In genomic region chr7:29167656-29168055, GRCm38 (mm10) we compare ENCODE assay signal across 10 mouse cellular contexts. TPM values are rescaled to one million over a fixed set of nuclear protein-coding genes. Genes with fewer than 3 reads are reported as not detected.
DNase-seq lines count a peak whose midpoint lies in the region; ATAC-seq and TF ChIP-seq lines count a peak whose summit lies in the region.
"Had no signal": no experiment of that assay in that cellular context is flagged by ENCODE, and none has a peak within 500 bp of the region (broad histone marks: within the 10 kb centered on the region; RNA-seq: fewer than 3 reads in every experiment).

No protein-coding gene starts in this region.

- no peaks in the 10 kb centered on the region; the same call in 1 of the 2 replicates for H3K36me3 ChIP-seq in kidney, embryonic 16.5 days (ENCODE audit: insufficient read depth, low read length)
- H3K36me3 ChIP-seq in hindbrain, embryonic 15.5 days: peaks cover 9% of the 10 kb centered on the region; the same call in 1 of the 2 replicates
- peaks cover 10% of the 10 kb centered on the region; the same call in 1 of the 2 replicates for H3K36me3 ChIP-seq in neural tube, embryonic 12.5 days

- no peak overlapping the region; the same call in 1 of the 2 replicates for H3K4me3 ChIP-seq in kidney, embryonic 16.5 days (ENCODE audit: low read length)
- H3K4me3 ChIP-seq in embryonic fibroblast, embryonic 13.5 days (ENCODE audit: insufficient read depth, low read length): peak overlapping the region; percentile 84
- H3K4me3 ChIP-seq in hindbrain, embryonic 15.5 days: peak overlapping the region; percentile 81
- peak overlapping the region; percentile 66 for H3K4me3 ChIP-seq in neural tube, embryonic 12.5 days

- H3K9me3 ChIP-seq in kidney, embryonic 16.5 days (ENCODE audit: low read length): no peaks in the 10 kb centered on the region
- H3K9me3 ChIP-seq in hindbrain, embryonic 15.5 days: no peaks in the 10 kb centered on the region
- no peaks in the 10 kb centered on the region for H3K9me3 ChIP-seq in neural tube, embryonic 12.5 days

- no peak for TF ChIP-seq CTCF in embryonic fibroblast, embryonic 13.5 days (IDR thresholded peaks at IDR 0.05; ENCODE audit: borderline replicate concordance, insufficient read depth, low read length)

- H3K27me3 ChIP-seq in kidney, embryonic 16.5 days (ENCODE audit: insufficient read depth, low read length): peaks cover 10% of the 10 kb centered on the region
- peaks cover 18% of the 10 kb centered on the region for H3K27me3 ChIP-seq in hindbrain, embryonic 15.5 days
- peaks cover 24% of the 10 kb centered on the region for H3K27me3 ChIP-seq in neural tube, embryonic 12.5 days (replicated peaks)

- peaks cover 34% of the 10 kb centered on the region for H3K4me1 ChIP-seq in kidney, embryonic 16.5 days (ENCODE audit: insufficient read depth, low read length)
- peaks cover 9% of the 10 kb centered on the region for H3K4me1 ChIP-seq in embryonic fibroblast, embryonic 13.5 days (ENCODE audit: control insufficient read depth, insufficient read depth, low read length)
- peaks cover 34% of the 10 kb centered on the region for H3K4me1 ChIP-seq in hindbrain, embryonic 15.5 days (replicated peaks)
- peaks cover 41% of the 10 kb centered on the region for H3K4me1 ChIP-seq in neural tube, embryonic 12.5 days

- H3K9ac ChIP-seq in kidney, embryonic 16.5 days (replicated peaks; ENCODE audit: low read length): no peak overlapping the region
- peak overlapping the region; percentile 68 for H3K9ac ChIP-seq in hindbrain, embryonic 15.5 days
- peak overlapping the region; percentile 68 for H3K9ac ChIP-seq in neural tube, embryonic 12.5 days

- H3K4me2 ChIP-seq in kidney, embryonic 16.5 days (replicated peaks; ENCODE audit: low read depth, low read length): peak overlapping the region; percentile 62
- H3K4me2 ChIP-seq in hindbrain, embryonic 15.5 days: peak overlapping the region; percentile 65
- peak overlapping the region; percentile 68 for H3K4me2 ChIP-seq in neural tube, embryonic 12.5 days (replicated peaks)

- H3K27ac ChIP-seq in kidney, embryonic 16.5 days (ENCODE audit: low read length): no peak overlapping the region
- H3K27ac ChIP-seq in embryonic fibroblast, embryonic 13.5 days (ENCODE audit: insufficient read depth, low read length): peak overlapping the region; percentile 66; the same call in 1 of the 2 replicates
- H3K27ac ChIP-seq in hindbrain, embryonic 15.5 days (replicated peaks): no peak overlapping the region
- no peak overlapping the region for H3K27ac ChIP-seq in neural tube, embryonic 12.5 days

- TF ChIP-seq POLR2A in embryonic fibroblast, embryonic 13.5 days (IDR thresholded peaks at IDR 0.05; ENCODE audit: low read depth, low read length): no peak

- WGBS in kidney, embryonic 16.5 days: 14% methylated on average over 19 of the region's 19 CpGs
- WGBS in hindbrain, embryonic 15.5 days: 16% methylated on average over 18 of the region's 19 CpGs
- WGBS in neural tube, embryonic 12.5 days: 14% methylated on average over 19 of the region's 19 CpGs

- no peak for ATAC-seq in kidney, embryonic 16.5 days (ENCODE audit: low FRiP score, low TSS enrichment)
- no peak for ATAC-seq in hindbrain, embryonic 15.5 days (ENCODE audit: low FRiP score, low read depth)
- no peak for ATAC-seq in neural tube, embryonic 12.5 days (ENCODE audit: low FRiP score, low read depth)
- no peak for ATAC-seq in monocyte, adult 5-6 weeks (replicated peaks; ENCODE audit: insufficient number of reproducible peaks, low FRiP score, low TSS enrichment, poor library complexity, severe bottlenecking)
- ATAC-seq: inflammation-experienced regulatory T-cells, adult 6 months had no signal

- DNase-seq in kidney, postnatal 14 days: no peak
- no peak for DNase-seq in spleen, postnatal 14 days (ENCODE audit: low spot score in 2 of 2)
- DNase-seq: adrenal gland, adult 2 months; lung, postnatal 4 days had no signal

RNA-seq across cellular contexts. Expression of gene Ggn, which starts 2.4 kb away (rescaled TPM):
- polyA plus RNA-seq in kidney, embryonic 16.5 days (2015; fragmentation: Nextera tagmentation; extraction: Ambion mirVana): 0.94 and 1.0 TPM in 2 replicates
- 1.2 and 1.3 TPM in 2 replicates for polyA plus RNA-seq in embryonic fibroblast, embryonic 13.5 days (2011; ENCODE audit: insufficient read length, low read depth, missing spikeins)
- 0.46 and 0.70 TPM in 2 replicates for polyA plus RNA-seq in hindbrain, embryonic 15.5 days (2015; fragmentation: Nextera tagmentation; extraction: Ambion mirVana)
- 0.86 and 0.95 TPM in 2 replicates for polyA plus RNA-seq in neural tube, embryonic 12.5 days (2016; fragmentation: Nextera tagmentation; extraction: Ambion mirVana)
- 0.32 to 0.39 TPM in 2 of 3 replicates, not detected in the other for total RNA-seq in monocyte, adult 5-6 weeks (2017)
- polyA plus RNA-seq: inflammation-experienced regulatory T-cells, adult 6 months had no signal

RNA-seq across cellular contexts. Expression of gene Spred3, which starts 2.6 kb away (rescaled TPM):
- polyA plus RNA-seq in kidney, embryonic 16.5 days (2015; fragmentation: Nextera tagmentation; extraction: Ambion mirVana): 3.4 and 4.6 TPM in 2 replicates
- polyA plus RNA-seq in embryonic fibroblast, embryonic 13.5 days (2011; ENCODE audit: insufficient read length, low read depth, missing spikeins): 31.2 and 56.4 TPM in 2 replicates
- polyA plus RNA-seq in hindbrain, embryonic 15.5 days (2015; fragmentation: Nextera tagmentation; extraction: Ambion mirVana): 9.5 and 11.9 TPM in 2 replicates
- 8.3 and 9.0 TPM in 2 replicates for polyA plus RNA-seq in neural tube, embryonic 12.5 days (2016; fragmentation: Nextera tagmentation; extraction: Ambion mirVana)
- 0.78 to 0.95 TPM in 2 of 3 replicates, not detected in the other for total RNA-seq in monocyte, adult 5-6 weeks (2017)

RNA-seq across cellular contexts. Expression of gene Fam98c, which starts 11.6 kb away (rescaled TPM):
- polyA plus RNA-seq in kidney, embryonic 16.5 days (2015; fragmentation: Nextera tagmentation; extraction: Ambion mirVana): 20.0 and 20.4 TPM in 2 replicates
- 5.5 and 5.9 TPM in 2 replicates for polyA plus RNA-seq in embryonic fibroblast, embryonic 13.5 days (2011; ENCODE audit: insufficient read length, low read depth, missing spikeins)
- 33.0 and 37.9 TPM in 2 replicates for polyA plus RNA-seq in hindbrain, embryonic 15.5 days (2015; fragmentation: Nextera tagmentation; extraction: Ambion mirVana)
- 30.8 and 33.7 TPM in 2 replicates for polyA plus RNA-seq in neural tube, embryonic 12.5 days (2016; fragmentation: Nextera tagmentation; extraction: Ambion mirVana)
- 28.7 to 32.4 TPM (median 29.1 TPM) in 3 replicates for total RNA-seq in monocyte, adult 5-6 weeks (2017)

RNA-seq across cellular contexts. Expression of gene Psmd8, which starts 12.8 kb away (rescaled TPM):
- polyA plus RNA-seq in kidney, embryonic 16.5 days (2015; fragmentation: Nextera tagmentation; extraction: Ambion mirVana): 270 and 282 TPM in 2 replicates
- polyA plus RNA-seq in embryonic fibroblast, embryonic 13.5 days (2011; ENCODE audit: insufficient read length, low read depth, missing spikeins): 374 and 478 TPM in 2 replicates
- 272 and 274 TPM in 2 replicates for polyA plus RNA-seq in hindbrain, embryonic 15.5 days (2015; fragmentation: Nextera tagmentation; extraction: Ambion mirVana)
- polyA plus RNA-seq in neural tube, embryonic 12.5 days (2016; fragmentation: Nextera tagmentation; extraction: Ambion mirVana): 326 and 327 TPM in 2 replicates
- 170 to 190 TPM (median 186 TPM) in 3 replicates for total RNA-seq in monocyte, adult 5-6 weeks (2017)

RNA-seq across cellular contexts. Expression of gene Rasgrp4, which starts 33.0 kb away (rescaled TPM):
- polyA plus RNA-seq in kidney, embryonic 16.5 days (2015; fragmentation: Nextera tagmentation; extraction: Ambion mirVana): 0.66 and 0.84 TPM in 2 replicates
- not detected in 2 replicates for polyA plus RNA-seq in embryonic fibroblast, embryonic 13.5 days (2011; ENCODE audit: insufficient read length, low read depth, missing spikeins)
- 0.87 and 0.91 TPM in 2 replicates for polyA plus RNA-seq in hindbrain, embryonic 15.5 days (2015; fragmentation: Nextera tagmentation; extraction: Ambion mirVana)
- polyA plus RNA-seq in neural tube, embryonic 12.5 days (2016; fragmentation: Nextera tagmentation; extraction: Ambion mirVana): 0.61 and 0.77 TPM in 2 replicates
- total RNA-seq in monocyte, adult 5-6 weeks (2017): 37.9 to 82.9 TPM (median 41.3 TPM) in 3 replicates
